Mouse (Mus musculus) lung, postnatal 0 days (tissue): ENCODE data around the gene Zfp993.
"Not testable (repeated sequence)": the region's sequence is repeated elsewhere in the genome, so short reads cannot be mapped to it uniquely, and the experiment has no call there.

Experiments
- CTCF ChIP-seq: IDR thresholded peaks from 2 replicates; pipeline ENCODE4 v1.5.1; 2016; ENCODE audit warnings: antibody characterized with exemption, mild to moderate bottlenecking
- EP300 ChIP-seq: IDR thresholded peaks from 2 replicates; pipeline ENCODE4 v1.6.1; 2016; ENCODE audit warnings: antibody characterized with exemption, mild to moderate bottlenecking, control low read depth

DNA sequence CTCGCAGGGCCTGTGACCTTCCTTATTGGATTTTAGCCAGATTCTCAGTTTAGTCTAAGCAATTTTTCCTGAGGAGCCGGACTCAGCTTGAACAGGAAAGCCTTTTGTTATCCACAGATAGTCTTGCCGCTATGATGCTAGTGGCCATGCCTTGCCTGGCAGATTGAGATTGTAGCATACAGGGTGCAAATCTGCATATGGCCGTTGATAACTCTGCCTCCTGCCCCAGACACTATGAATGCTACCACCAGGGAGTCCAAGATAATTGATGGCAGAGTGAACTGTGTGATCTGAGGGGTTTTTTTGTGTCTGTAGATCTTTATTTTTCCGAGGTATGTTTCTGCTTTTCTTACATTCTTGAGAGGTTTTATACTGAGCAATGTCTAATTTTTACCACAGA is 39.9 kb downstream of the Zfp993 start:
- not testable (repeated sequence) for TF ChIP-seq CTCF, EP300
